Mouse (Mus musculus) hindbrain, embryonic 10.5 days (tissue): Measurements from ENCODE around the gene Gabarap. TPM values are rescaled to one million over a fixed set of nuclear protein-coding genes. Genes with fewer than 3 reads are reported as not detected.

Experiments used
- DNase-seq: peaks from one replicate; pipeline ENCODE4 v3.0.0-alpha.2; 2017; ENCODE audit warnings: low spot score
- H3K27ac ChIP-seq: fragments of 300-500 bp; sonication (generic); 2 replicates; pipeline ENCODE4 v1.5.1; 2016; ENCODE audit warnings: mild to moderate bottlenecking, moderate library complexity
- H3K27me3 ChIP-seq: fragments of 300-500 bp; sonication (generic); 2 replicates; pipeline ENCODE4 v1.6.1; 2016; ENCODE audit warnings: mild to moderate bottlenecking; ENCODE audit not compliant: poor library complexity, insufficient read depth, severe bottlenecking
- H3K36me3 ChIP-seq: fragments of 300-500 bp; sonication (generic); 2 replicates; pipeline ENCODE4 v1.6.1; 2016; ENCODE audit warnings: mild to moderate bottlenecking, moderate library complexity
- H3K4me1 ChIP-seq: fragments of 300-500 bp; sonication (generic); replicated peaks from 2 replicates; pipeline ENCODE4 v1.6.1; 2016; ENCODE audit warnings: mild to moderate bottlenecking
- H3K4me3 ChIP-seq: fragments of 300-500 bp; sonication (generic); 2 replicates; pipeline ENCODE4 v1.5.1; 2016; ENCODE audit warnings: mild to moderate bottlenecking, moderate library complexity
- H3K9me3 ChIP-seq: fragments of 300-500 bp; sonication (generic); 2 replicates; pipeline ENCODE4 v1.6.1; 2016; ENCODE audit warnings: mild to moderate bottlenecking, moderate library complexity
- whole genome bisulfite sequencing: fragments of 180-500 bp; shearing (Covaris S2); methylation state at CpG from one replicate; pipeline ENCODE4 v1.1.7; 2016; 5-methylcytosine and 5-hydroxymethylcytosine counted together
- polyA plus RNA-seq: library from polyadenylated mRNA; unstranded; fragments of >200 nt; fragmentation: Nextera tagmentation; extraction: Ambion mirVana; gene quantifications from 2 replicates; pipeline ENCODE4 v1.2.1, GENCODE M21; 2016

The Gabarap gene
- polyA plus RNA-seq, 1 experiment from 2014 or later, result 580 TPM

- Histone ChIP-seq H3K9me3 (no peaks in the 10 kb centered on the region), H3K27ac (peak overlapping the region; percentile 96), H3K4me1 (peaks cover 96% of the 10 kb centered on the region)
Observed at GRCm38 (mm10) chr11:70021264-70022132, 30.6 kb downstream of the Gabarap start.

GRCm38 (mm10) chr11:70023481-70024150 lies 32.7 kb downstream of the Gabarap start:
- H3K4me1 ChIP-seq, result peaks cover 96% of the 10 kb centered on the region
- WGBS, result 4% methylated on average over 28 of the region's 29 CpGs
- no peaks in the 10 kb centered on the region for H3K36me3 ChIP-seq
- DNase-seq, result peak; percentile 76
- peak overlapping the region; percentile 56 for H3K4me3 ChIP-seq
- no peaks in the 10 kb centered on the region for H3K27me3 ChIP-seq
- no peaks in the 10 kb centered on the region for H3K9me3 ChIP-seq
- peak overlapping the region; percentile 86 for H3K27ac ChIP-seq

More at GRCm38 (mm10) chr11:70021264-70022132, 30.6 kb downstream of the Gabarap start:
- no peaks in the 10 kb centered on the region for H3K36me3 ChIP-seq
- peak overlapping the region; percentile 74 for H3K4me3 ChIP-seq
- 2% methylated on average over 40 of the region's 40 CpGs for WGBS
- no peaks in the 10 kb centered on the region for H3K27me3 ChIP-seq
- peak; percentile 99 for DNase-seq

GRCm38 (mm10) chr11:70024151-70024514 lies 33.2 kb downstream of the Gabarap start:
- 11% methylated on average over 6 of the region's 6 CpGs for WGBS

GRCm38 (mm10) chr11:70026689-70027088 lies 35.7 kb downstream of the Gabarap start:
- Histone ChIP-seq H3K4me3 (peak overlapping the region; percentile 54), H3K27ac (peak overlapping the region; percentile 90), H3K36me3 (peaks cover 14% of the 10 kb centered on the region), H3K9me3 (no peaks in the 10 kb centered on the region), H3K27me3 (no peaks in the 10 kb centered on the region), H3K4me1 (peaks cover 97% of the 10 kb centered on the region)
- WGBS, result under 1% methylated on average over 19 of the region's 19 CpGs
- peak; percentile 68 for DNase-seq

More at GRCm38 (mm10) chr11:70024151-70024514, 33.2 kb downstream of the Gabarap start:
- H3K36me3 ChIP-seq, result no peaks in the 10 kb centered on the region
- H3K27ac ChIP-seq, result peak overlapping the region; percentile 86
- H3K9me3 ChIP-seq, result no peaks in the 10 kb centered on the region
- DNase-seq, result no peak
- peaks cover 96% of the 10 kb centered on the region for H3K4me1 ChIP-seq
- no peaks in the 10 kb centered on the region for H3K27me3 ChIP-seq
- peak overlapping the region; percentile 56 for H3K4me3 ChIP-seq

GRCm38 (mm10) chr11:70027397-70027796 lies 36.5 kb downstream of the Gabarap start:
- WGBS, result 43% methylated on average over 9 of the region's 9 CpGs
- peak overlapping the region; percentile 90 for H3K27ac ChIP-seq
- peaks cover 21% of the 10 kb centered on the region for H3K36me3 ChIP-seq
- H3K9me3 ChIP-seq, result no peaks in the 10 kb centered on the region
- H3K27me3 ChIP-seq, result no peaks in the 10 kb centered on the region
- peak overlapping the region; percentile 54 for H3K4me3 ChIP-seq
- peaks cover 91% of the 10 kb centered on the region for H3K4me1 ChIP-seq
- DNase-seq, result no peak

- H3K36me3 ChIP-seq, result peaks cover 33% of the 10 kb centered on the region
- DNase-seq, result no peak
- no peaks in the 10 kb centered on the region for H3K27me3 ChIP-seq
- no peaks in the 10 kb centered on the region for H3K9me3 ChIP-seq
- H3K27ac ChIP-seq, result peak overlapping the region; percentile 90
- whole genome bisulfite sequencing, result 26% methylated on average over 12 of the region's 12 CpGs
- peaks cover 80% of the 10 kb centered on the region for H3K4me1 ChIP-seq
- peak overlapping the region; percentile 54 for H3K4me3 ChIP-seq
Observed at GRCm38 (mm10) chr11:70028401-70029129, 37.6 kb downstream of the Gabarap start.

- Histone ChIP-seq H3K4me3 (peak overlapping the region; percentile 54), H3K27ac (peak overlapping the region; percentile 90), H3K36me3 (peaks cover 38% of the 10 kb centered on the region), H3K9me3 (no peaks in the 10 kb centered on the region), H3K27me3 (no peaks in the 10 kb centered on the region), H3K4me1 (peaks cover 73% of the 10 kb centered on the region)
- DNase-seq, result peak; percentile 98
- WGBS, result 0% methylated on average over 20 of the region's 20 CpGs
Observed at GRCm38 (mm10) chr11:70029130-70029801, 38.3 kb downstream of the Gabarap start.

- Histone ChIP-seq H3K4me3 (peak overlapping the region; percentile 54), H3K4me1 (peaks cover 66% of the 10 kb centered on the region), H3K36me3 (peaks cover 44% of the 10 kb centered on the region), H3K27me3 (no peaks in the 10 kb centered on the region), H3K9me3 (no peaks in the 10 kb centered on the region), H3K27ac (peak overlapping the region; percentile 90)
- DNase-seq, result no peak
- WGBS, result 31% methylated on average over 11 of the region's 11 CpGs
Observed at GRCm38 (mm10) chr11:70029829-70030550, 39.0 kb downstream of the Gabarap start.

GRCm38 (mm10) chr11:70030651-70031320 lies 39.8 kb downstream of the Gabarap start:
- H3K9me3 ChIP-seq, result no peaks in the 10 kb centered on the region
- H3K4me1 ChIP-seq, result peaks cover 59% of the 10 kb centered on the region
- peaks cover 48% of the 10 kb centered on the region for H3K36me3 ChIP-seq
- H3K4me3 ChIP-seq, result peak overlapping the region; percentile 54
- peak overlapping the region; percentile 90 for H3K27ac ChIP-seq
- WGBS, result 94% methylated on average over 28 of the region's 28 CpGs
- no peak for DNase-seq
- H3K27me3 ChIP-seq, result no peaks in the 10 kb centered on the region

GRCm38 (mm10) chr11:70031321-70031670 lies 40.4 kb downstream of the Gabarap start:
- no peak overlapping the region for H3K4me3 ChIP-seq
- no peak for DNase-seq
- 0 out of 2 replicates have a peak overlapping the region, but pooled peaks have one; percentile 90 for H3K27ac ChIP-seq
- H3K27me3 ChIP-seq, result no peaks in the 10 kb centered on the region
- peaks cover 54% of the 10 kb centered on the region for H3K4me1 ChIP-seq
- H3K36me3 ChIP-seq, result peaks cover 48% of the 10 kb centered on the region
- 93% methylated on average over 11 of the region's 11 CpGs for WGBS
- no peaks in the 10 kb centered on the region for H3K9me3 ChIP-seq

- Histone ChIP-seq H3K27ac (no peak overlapping the region), H3K36me3 (peaks cover 85% of the 10 kb centered on the region), H3K27me3 (no peaks in the 10 kb centered on the region), H3K4me1 (peaks cover 10% of the 10 kb centered on the region), H3K9me3 (no peaks in the 10 kb centered on the region), H3K4me3 (no peak overlapping the region)
- DNase-seq, result no peak
- 83% methylated on average over 7 of the region's 7 CpGs for WGBS
Observed at GRCm38 (mm10) chr11:70038174-70038573, 47.2 kb downstream of the Gabarap start.
